Mouse (Mus musculus): ENCODE measurements at regions not wholly inside any gene's neighbourhood (a gene's known extent, or its start where the extent isn't known, plus 50 kb on each side); places are given as distances from the start of the nearest gene placed in this dataset.

DNA sequence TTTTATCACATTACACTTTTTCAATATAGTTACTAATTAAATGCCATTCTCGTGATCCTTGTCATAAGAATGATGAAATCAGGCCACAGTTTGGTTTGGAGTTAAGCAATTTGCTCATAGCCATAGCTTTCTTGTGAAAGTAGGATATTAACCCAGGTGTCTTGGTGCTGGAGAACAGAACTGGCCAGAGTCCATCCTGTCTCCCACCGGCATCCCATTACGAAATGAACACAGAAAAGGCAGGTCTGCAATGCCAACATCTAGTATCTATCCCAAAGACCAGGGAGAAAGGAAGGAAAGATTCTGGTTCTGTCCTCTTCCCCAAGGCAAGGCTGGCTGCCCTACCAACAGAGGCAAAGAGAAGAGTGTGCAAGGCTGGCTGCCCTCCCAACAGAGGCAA is 61.6 kb upstream of the Avpr1a start:
- DNase-seq = no peak

DNA sequence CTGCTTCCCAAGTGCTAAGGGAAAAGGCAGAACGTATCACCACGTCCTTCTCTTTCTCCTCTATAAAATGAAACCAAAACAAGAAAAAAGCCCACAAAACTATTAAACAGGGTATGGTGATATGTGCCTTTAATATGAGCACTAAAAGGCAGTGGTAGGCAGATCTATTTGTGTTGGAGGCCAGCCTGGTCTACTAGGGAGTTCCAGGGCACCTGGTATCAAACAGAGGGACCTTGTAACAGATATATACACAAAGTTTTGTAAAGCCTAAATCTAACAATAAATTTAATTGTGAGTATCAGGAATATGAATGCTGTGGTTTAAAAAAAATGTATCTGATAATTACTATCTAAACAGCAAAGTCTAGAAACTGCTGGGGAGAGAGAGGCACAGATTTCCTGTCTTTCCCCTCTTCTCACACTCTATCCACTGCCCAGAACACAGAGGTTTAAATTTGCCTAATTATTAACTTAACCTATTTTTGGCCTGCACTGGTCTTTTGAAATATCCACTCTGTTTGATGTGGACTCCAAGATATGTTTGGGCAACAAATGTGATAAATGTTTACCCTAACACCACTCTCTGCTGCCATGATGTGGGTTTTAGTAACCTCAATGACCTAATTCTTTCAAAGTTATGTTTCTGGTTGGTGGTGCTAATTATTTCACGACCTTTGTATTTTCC is 68.5 kb upstream of the Avpr1a start:
- DNase-seq = no peak

DNA sequence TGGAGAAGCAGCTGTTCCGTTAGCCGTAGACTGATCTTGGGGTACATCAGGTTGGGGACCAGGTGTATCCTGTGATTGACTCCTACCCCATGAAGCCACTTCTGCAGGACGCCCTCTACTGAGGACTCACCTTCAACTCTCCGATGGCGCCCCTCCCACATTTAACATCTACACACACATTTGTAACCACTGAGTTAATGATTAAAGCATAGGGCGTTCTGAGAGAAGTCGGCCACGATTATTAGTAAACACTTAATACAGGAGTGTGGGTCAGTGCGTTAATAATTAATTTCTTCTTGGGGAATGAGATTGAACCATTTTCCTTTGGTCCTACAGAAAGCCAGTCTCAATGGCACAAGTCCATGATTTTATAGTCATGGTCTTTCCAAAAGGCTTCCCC is 105.0 kb upstream of the Avpr1a start:
- DNase-seq = no peak

DNA sequence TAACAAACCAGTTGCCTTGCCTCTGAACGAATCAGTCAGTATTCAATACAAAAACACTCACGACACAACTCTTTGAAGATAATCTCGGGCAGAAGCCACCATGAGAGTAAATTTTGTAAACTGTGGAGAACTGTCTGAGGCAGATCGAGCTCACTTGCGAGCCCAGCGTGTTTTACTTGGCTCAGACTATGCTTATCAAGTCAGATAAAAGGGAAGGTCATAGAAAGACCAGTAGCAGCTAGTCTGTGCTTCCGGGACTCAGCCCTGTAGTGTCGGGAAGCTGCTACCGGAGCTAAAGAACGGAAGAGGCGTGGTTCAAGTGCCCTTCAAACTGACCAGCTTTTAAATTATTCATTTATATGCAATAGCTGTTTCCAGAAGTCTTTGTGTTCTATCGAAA is 105.9 kb upstream of the Avpr1a start:
- no peak for DNase-seq

DNA sequence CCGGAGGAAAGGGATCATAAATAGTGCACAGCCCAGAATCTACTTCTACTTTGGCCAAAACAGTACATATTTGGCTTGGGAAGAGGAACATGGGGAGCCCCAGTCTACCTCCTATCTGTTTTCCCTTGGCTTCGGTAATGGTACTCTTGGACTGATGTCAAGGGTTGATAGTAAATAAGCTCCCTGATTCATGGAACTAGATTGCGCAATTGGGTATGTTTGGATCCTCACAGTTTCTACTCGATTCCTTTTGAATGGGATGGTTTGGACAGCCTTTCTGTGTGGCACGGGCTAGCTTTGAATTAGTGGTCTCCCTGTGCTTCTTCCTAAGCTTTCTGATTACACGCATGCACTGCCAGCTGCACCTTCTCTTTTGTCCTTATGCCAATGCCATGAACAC is 121.4 kb upstream of the Avpr1a start:
- no peak for DNase-seq

DNA sequence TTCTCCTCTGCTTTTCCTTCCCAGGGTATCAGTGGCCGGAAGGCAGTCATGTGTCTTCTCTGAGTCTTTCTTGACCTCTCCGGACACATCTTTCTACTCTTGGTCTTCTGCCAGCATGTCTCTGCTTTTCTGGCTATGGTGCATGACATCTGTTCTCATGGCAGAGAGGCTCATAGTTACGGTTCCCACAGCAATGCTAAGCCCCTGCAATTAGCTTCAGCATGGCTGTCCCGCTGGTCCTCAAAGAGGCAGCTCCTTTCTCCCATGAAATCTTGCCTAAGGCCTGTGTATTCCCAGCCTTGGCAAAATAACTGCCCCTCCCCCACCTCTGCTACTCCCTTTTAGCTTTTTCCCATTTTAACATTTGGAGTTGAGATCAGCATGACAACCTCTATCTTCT is 129.4 kb upstream of the Avpr1a start:
- no peak for DNase-seq

DNA sequence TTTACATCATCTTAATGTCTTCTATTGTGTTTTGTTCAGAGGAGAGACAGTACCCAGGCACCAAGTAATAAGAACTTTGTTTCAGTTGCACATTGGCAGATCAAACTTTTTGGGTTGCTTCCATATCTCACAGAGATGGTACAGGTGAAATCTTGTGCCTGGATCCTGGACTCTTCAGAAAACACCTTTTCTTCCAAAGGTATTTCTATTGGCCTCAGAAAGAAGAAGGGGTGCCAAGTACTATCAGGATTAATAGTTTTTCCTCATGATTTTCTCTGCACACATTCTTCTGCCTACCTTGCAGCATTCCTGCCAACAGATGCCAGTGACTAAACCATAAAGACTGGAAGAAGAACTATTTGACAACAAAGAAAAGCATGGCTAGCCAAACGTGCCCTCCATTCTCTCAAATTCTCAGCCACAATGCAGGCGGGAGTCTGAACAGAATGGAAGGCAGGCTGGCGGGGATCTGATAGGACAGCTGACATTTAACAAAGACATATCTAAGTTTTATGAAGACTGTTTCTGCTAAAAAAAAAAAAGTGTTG is 137.6 kb upstream of the Avpr1a start:
- no peak for DNase-seq

DNA sequence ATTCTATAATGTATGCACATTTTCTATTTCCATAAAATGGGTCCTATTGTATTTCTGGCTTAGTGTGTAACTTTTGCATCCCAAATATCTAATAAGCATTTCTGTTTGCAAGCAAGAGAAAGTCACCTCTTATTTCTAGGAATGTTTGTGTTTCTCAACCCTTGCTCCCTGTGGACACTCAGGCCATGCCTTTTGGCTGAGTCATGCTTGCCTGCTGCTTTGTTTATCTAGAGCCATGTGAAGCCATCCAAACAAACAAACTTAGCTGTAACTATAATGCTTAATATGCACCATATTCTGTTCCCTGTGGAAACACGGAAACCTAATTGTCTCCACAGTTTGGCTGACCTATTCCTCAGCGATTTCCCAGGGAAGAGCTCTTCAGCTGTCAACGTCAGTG is 139.6 kb upstream of the Avpr1a start:
- DNase-seq = no peak

DNA sequence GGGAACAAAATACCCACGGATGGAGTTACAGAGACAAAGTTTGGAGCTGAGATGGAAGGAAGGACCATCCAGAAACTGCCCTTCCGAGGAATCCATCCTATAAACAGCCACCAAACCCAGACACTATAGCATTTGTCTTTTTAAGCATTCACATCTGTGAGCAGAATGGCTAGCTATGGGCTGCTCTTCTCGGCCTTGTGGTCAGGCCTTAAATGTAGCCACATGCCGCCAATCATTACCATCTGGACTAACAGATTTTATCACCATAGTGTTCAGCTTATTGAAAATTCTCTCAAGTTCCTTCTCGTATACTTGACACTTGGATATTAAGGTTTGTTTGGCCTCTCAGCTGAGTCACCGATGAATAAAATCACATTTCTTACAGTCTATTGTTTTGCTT is 146.0 kb upstream of the Avpr1a start:
- DNase-seq = no peak

DNA sequence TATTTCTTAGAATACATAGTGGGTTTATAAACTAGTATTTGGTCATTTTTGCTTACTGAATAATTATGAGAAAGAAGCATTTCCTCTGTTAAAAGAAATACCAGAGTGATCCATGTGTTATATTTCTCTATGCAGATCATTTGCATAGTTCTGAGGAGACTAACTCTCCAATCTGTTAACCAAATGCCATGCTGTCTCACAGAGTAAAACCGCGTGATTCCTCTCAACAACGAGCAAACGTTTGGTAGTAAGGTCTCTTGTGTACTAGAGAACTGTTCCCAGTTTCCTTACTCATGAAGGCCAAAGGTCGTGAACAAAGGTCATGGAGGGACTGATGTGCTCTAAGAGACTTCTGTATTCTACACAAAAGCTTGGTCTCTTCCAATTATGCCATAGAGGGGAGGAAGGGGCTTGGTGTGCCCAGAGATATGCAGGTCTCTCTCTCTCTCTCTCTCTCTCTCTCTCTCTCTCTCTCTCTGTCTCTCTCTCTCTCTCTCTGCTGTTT is 152.3 kb upstream of the Avpr1a start:
- no peak for DNase-seq

DNA sequence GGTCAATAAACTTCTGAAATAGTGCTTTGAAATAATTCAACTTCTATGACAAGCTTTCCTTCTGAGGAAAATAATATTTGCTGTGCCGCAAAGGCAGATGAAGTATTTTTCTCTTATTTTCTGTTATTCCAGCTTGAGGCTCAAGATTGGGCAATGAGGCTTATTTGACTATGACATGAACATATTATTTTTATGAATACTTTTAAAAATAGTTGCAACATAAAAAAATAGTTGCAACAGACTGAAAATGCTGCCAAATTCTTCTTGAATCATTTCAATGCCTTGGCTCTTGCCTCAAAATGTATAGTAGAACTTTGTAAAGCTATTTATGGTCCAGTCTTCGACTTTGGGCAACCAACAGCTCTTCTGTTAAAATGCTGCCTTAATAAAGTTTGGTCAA is 156.7 kb upstream of the Avpr1a start:
- no peak for DNase-seq

DNA sequence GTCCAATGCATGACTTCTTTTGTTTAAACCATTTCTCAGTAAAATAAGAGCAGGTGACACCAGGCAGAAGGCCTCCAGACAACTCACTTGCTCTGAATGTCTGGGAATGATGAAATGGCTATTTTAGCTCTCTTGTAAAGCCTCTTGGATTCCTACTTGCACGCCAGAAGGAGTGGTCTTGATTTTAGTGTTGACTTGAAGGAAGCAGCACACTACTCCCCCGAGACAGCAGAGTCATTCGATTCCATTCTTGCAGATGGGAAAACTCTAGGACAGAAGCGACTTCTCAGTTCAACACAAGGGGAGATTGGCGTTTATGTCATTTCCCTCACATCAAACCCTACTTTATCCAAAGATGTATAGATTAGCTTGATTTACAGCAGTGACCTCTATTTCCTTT is 157.2 kb upstream of the Avpr1a start:
- DNase-seq = no peak

DNA sequence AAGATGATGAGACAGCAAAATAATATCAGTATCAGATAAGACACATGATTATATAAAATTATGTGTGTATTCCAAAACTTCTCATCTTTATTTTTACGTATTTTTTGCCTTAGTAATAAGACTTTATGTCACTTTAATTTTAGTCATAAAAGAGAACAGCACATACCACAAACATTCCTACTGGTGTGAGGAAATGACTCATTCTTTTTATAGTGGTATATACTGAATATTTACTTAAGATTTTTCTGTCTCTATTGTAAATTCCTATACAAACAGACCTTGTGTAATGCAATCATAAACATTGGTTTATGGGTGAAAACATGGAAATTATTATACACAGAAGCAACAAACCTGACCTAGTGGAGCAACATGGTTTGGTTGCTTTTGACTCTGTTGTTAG is 173.4 kb upstream of the Avpr1a start:
- no peak for DNase-seq

DNA sequence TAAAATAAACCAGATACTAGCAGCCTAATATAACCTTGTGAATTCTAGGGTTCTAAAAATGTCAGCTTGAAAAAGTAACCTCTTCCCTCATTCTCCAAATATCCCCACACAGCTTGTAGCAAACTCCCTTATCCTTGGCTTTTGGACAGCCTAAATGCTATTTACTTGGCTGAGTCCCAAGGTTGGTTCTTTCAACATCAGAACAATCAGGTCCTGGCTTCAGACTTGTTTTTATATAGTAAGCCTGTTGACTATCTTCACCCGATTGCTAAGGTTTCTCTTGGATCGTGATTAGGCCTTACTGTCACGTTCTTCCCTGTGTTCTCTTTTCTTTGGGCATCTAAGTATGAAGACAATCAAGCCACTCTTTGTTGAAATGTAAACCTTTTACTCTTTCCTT is 174.1 kb upstream of the Avpr1a start:
- peak; percentile 4 for DNase-seq

DNA sequence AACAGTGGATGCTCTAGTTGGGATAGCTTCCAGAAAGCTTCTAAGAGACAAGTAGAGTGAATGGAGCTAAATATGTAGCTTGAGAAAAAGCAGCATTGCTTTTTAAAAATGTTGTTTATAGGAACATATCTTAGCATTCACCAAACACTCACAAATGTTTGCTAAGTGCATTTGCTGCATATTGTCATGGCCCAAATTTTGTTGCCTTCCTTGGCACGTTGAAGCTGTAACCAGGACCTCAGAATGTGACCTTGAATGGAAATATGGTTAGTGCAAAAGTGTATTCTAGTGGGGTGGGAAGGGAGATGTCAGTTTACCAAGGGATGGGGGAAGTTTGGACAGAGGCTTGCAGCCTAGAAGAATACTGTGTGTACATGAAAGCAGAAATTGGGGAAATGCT is 166.9 kb upstream of the Rxylt1 start:
- no peak for DNase-seq

DNA sequence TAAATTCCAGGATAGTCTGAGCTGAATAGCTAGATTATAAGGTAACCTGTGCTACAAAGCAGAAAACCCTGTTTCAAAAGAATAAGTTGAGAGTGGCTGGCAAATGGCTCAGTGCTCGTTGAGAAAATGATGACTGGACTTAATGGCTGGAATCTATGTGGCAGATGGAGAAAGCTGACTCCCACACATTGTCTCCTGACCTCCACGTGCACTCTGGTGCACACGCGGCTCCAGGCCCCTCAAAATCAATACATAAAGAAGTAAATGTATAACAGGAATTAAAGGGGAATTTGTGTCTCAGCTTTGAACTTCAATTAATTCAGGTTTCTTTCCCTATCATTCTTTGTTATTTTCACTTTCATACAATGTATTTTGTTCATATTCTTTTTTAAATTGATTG is 162.2 kb upstream of the Rxylt1 start:
- no peak for DNase-seq

DNA sequence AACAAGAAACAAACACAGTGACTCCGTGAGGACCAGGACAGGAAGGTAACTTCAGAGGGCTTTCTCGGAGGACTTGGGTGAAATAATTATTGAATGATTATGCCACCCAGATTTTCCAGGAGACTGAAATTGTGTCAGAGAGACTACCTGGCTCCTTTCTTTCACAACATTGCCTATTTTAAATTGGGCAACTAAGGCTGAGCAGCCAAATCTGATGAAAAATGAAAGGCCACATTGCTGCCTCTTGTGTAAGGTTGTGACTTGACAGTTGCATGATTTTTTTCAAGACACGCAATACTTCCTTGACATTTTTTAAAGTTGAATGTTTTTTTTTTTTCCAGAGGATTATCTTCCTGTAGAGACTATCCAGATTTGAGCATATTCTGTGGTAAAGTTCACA is 161.5 kb upstream of the Rxylt1 start:
- no peak for DNase-seq

DNA sequence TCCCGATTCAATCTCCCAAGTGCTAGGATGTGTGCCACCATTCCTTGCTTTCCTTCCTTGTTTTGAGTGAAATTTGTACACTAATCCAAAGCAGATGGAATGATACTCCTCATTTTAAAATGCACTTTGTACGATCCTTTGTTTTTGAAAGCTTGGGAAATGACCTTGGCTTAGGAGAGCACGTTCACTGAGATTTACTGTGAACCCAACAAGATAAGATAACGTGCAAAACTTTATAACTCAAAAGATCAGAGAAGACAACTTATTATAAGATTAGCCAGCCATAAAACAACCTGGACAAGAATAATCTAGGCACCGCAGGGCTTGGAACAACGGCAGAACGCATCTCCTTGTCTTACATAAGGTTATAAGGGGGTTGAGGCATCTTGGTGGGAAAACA is 134.6 kb upstream of the Rxylt1 start:
- no peak for DNase-seq

DNA sequence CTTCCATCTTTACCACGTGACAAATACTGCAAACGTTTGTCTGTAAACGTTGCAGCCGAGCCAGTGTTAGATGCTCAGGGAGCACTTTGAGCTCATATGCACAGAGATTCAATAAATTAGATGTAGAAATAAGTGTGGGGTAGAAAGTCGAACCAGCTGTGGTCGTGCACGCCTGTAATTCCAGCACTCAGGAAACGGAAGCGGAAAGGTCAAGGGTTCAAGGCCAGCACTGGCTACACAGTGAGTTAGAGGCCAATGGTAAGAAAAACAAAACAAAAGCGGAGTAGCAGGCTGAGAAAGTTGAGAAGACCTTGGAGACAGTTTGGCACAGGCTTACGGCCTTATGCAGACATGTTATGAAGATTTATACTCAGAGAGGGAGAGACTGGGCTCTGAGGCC is 133.6 kb upstream of the Rxylt1 start:
- peak; percentile 3 for DNase-seq

DNA sequence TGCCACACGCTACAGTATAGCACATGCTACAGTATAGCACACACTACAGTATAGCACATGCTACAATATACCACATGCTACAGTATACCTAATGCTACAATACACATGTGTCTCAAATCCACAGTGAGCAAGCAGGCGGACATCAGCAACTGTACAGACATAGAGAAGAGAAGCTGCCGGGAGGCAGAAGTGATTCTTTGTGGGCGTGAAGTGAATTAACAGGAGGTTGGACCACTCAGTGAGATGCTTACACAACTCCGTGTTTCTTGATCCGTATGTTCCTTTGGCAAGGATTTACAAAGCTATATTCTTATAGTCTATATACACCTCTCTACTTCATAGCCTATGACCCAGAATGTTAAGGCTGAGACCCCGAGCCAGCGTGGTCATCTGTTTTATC is 128.5 kb upstream of the Rxylt1 start:
- no peak for DNase-seq

DNA sequence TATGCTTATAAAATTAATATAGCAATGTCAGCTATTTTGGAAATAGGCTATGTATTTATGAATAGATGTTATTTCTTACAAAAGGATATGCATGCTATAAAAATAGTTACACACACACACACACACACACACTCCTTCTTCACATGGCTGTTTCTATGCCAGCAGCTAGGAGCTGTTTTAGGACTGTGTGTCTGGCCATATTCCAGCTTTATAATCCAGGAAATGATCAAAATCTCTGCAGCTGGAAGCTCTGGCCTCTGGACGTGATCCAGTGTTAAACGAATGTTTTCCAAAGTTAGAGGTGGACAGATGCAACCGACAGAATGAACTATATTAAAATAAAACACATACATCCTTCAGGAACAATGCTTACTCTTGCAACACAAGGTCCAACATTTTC is 125.9 kb upstream of the Rxylt1 start:
- no peak for DNase-seq

DNA sequence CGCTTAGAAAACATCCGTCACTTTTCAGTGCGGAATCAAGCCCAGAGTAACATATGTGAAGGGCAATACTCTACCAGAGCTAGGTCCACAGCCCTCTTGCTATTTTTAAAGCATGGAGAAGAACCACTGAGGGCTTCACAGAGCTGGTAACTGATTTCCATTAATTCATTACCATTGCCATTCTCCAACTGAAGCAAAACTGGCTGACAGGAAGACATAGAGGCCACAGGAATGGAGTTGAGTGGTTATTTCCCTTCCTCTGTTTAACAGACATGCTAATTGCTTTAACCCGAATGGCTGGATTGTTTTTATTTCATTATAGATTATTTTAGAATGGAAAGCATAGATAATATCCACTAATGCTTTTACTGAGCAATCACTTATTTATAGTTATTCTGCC is 120.4 kb upstream of the Rxylt1 start:
- DNase-seq = no peak

DNA sequence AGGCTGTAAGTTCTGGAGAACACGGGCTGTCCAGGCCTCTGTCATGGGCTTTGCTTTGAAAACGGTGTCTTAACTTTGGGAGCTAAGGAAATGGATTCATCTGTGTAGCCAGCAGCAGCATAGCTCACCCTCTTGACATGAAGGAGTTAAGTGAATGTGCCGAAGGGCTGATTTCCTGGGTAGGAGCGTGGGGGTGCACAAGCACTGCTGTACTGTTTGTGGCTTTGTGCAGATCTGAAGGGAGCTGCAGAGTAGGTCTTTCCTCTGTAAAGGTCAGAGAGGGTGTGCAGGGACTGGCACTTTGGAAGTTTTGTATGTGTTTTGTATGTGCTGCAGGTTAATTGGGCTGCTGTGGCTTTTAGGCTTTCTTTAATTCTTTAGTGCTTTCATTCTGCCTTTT is 102.6 kb upstream of the Rxylt1 start:
- no peak for DNase-seq

DNA sequence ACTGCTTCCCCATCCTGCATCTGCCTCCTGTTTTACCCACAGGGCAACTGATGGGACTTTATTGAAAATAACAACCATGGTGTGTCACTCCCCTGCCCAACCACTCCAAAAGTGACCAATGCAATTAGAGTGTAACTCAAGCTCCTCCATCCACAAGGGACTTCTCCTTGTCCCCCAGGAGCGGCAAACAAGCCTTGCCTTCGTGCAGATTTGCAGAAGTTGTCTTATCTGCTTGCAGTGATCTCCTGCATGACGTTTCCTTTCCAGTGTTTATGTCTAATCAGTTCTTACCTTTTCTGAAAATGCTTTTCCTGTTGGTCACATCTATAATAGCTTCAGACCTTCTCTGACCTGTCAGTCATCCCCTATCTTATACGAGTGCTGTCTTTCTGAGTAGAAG is 100.5 kb upstream of the Rxylt1 start:
- DNase-seq = no peak

DNA sequence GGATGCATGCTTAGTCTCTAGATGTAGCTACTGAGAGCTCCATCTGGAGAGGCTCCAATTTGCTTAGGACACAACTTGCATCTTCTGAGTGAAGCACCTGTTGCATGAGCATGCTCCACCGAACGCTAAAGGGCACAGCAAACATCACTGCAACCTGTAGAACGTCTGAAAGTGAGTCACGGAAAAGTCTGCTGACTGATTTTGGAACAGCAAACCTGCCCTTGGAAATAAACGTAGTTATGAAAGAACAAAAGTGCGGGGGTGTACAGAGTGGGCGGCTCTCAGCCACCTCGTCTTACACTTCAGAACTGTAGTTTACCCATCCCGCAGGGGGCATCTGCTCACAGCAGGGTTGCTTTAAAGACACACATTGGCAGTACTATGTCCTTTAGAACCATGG is 97.0 kb upstream of the Rxylt1 start:
- no peak for DNase-seq

All from lung, postnatal 14 days (tissue).